Mouse (Mus musculus): ENCODE results near the gene Nid1. TPM values are rescaled to one million over a fixed set of nuclear protein-coding genes. Genes with fewer than 3 reads are reported as not detected.

Nid1 gene
- total and polyA plus RNA-seq, 3 experiments = 55.5 to 62.5 (median 59.9) TPM

DNA sequence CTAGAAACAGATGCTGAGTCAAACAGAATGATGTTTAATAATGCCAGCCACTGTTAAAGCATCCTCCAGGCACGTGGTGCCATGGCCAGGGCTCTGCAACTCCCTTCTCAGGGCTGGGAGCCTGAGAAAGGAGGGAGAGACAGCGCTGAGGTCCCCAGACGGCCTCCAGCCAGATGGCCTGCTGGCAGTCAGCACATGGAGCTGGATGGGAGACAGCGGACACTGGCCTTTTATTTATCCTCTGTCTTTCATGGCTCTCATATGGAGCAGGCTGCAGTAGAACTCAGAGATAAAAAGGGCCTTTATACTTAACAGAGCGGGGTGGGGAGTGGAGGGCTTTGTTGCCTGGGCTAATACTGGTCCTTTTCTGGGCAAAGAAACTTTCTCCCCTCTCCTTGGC is 43.7 kb downstream of the Nid1 start:
- no peak overlapping the region for H3K4me3 ChIP-seq
- H3K27me3 ChIP-seq (ENCODE audit: control insufficient read depth, insufficient read depth, low read length) = no peaks in the 10 kb centered on the region
- H3K9ac ChIP-seq (ENCODE audit: low read depth, low read length) = no peak overlapping the region
- DNase-seq = peak; percentile 76 to 81
- no peaks in the 10 kb centered on the region for H3K79me2 ChIP-seq (replicated peaks; ENCODE audit: control insufficient read depth, insufficient read depth, low read length)
- peaks cover 5% of the 10 kb centered on the region for H3K4me1 ChIP-seq (ENCODE audit: control insufficient read depth, insufficient read depth, low read length)
- WGBS = 58% methylated on average over 5 of the region's 5 CpGs
- intact Hi-C loops (cut with DNase I) = no loop called here
- TF ChIP-seq CTCF (IDR thresholded peaks at IDR 0.05) = no peak
- TF ChIP-seq POLR2A (IDR thresholded peaks at IDR 0.05; ENCODE audit: insufficient read depth, low read depth, low read length) = 0 out of 2 replicates have a peak, but pooled peaks have one; percentile 10
- 0 out of 2 replicates have a peak, but pooled peaks have one; percentile 20 for TF ChIP-seq EP300 (IDR thresholded peaks at IDR 0.05; ENCODE audit: insufficient read depth, low read depth, low read length)
- H3K27ac ChIP-seq = peak overlapping the region; percentile 61
- no peaks in the 10 kb centered on the region for H3K36me3 ChIP-seq (ENCODE audit: control insufficient read depth, insufficient read depth, low read length)

DNA sequence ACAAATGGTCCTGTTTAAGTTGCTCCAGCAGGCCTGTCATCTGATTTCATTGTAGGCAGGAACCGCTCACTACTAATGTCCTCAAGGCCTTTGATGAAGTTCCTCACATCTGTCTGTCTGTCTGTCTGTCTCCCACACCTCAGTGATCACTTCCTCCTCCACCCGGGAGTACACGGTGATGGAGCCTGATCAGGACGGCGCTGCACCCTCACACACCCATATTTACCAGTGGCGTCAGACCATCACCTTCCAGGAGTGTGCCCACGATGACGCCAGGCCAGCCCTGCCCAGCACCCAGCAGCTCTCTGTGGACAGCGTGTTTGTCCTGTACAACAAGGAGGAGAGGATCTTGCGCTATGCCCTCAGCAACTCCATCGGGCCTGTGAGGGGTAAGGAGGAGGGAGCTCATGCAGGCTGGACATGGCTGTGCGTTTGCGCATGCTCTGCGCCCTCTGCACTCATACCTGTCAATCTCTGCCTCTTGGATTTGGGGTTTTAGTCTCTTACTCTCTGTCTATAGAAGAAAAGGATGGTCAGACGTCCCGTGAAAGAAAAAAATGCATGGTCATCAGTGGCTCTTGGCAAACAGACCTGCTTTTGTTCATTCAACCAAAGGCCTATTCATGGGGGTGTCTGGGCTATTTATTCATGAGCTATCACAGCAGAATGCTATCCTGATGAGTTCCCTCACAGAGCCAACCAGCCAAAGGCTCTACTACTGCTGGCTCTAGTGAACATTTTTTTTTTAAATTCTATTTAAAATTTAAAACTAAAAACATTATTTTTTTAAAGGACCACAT is 44.7 kb downstream of the Nid1 start:
- Histone ChIP-seq H3K4me3 (no peak overlapping the region), H3K27ac (peak overlapping the region; percentile 61), H3K36me3 (ENCODE audit: control insufficient read depth, insufficient read depth, low read length) (no peaks in the 10 kb centered on the region), H3K4me1 (ENCODE audit: control insufficient read depth, insufficient read depth, low read length) (peaks cover 5% of the 10 kb centered on the region), H3K9ac (ENCODE audit: low read depth, low read length) (no peak overlapping the region), H3K79me2 (replicated peaks; ENCODE audit: control insufficient read depth, insufficient read depth, low read length) (no peaks in the 10 kb centered on the region), H3K27me3 (ENCODE audit: control insufficient read depth, insufficient read depth, low read length) (no peaks in the 10 kb centered on the region)
- TF ChIP-seq EP300 (IDR thresholded peaks at IDR 0.05; ENCODE audit: insufficient read depth, low read depth, low read length) (no peak), POLR2A (IDR thresholded peaks at IDR 0.05; ENCODE audit: insufficient read depth, low read depth, low read length) (no peak), CTCF (IDR thresholded peaks at IDR 0.05) (no peak)
- 81% methylated on average over 16 of the region's 16 CpGs for WGBS
- DNase-seq = no peak
- intact Hi-C loops (cut with DNase I) = no loop called here

DNA sequence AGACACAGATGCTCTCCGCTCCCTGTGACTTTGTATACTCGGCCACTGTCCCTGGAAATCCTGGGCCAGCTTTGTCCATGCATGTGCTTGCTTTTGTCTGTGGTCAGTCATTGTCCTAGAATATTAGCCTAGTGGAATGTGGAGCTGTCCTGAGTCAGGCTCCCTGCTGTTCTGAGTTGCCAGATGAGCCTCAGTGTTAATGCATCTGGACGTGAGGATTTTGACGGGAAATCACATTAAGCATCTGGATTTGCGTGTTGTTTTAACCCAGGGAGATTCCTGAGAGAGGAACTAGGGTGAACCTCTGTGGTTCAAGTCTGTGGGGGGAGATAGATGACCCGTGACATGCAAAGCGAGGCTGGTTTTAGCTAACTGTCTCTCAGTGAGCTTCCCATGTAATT is 47.0 kb downstream of the Nid1 start:
- WGBS = 52% methylated on average over 7 of the region's 7 CpGs
- Histone ChIP-seq H3K79me2 (replicated peaks; ENCODE audit: control insufficient read depth, insufficient read depth, low read length) (no peaks in the 10 kb centered on the region), H3K4me3 (no peak overlapping the region), H3K4me1 (ENCODE audit: control insufficient read depth, insufficient read depth, low read length) (peaks cover 5% of the 10 kb centered on the region), H3K36me3 (ENCODE audit: control insufficient read depth, insufficient read depth, low read length) (peaks cover 3% of the 10 kb centered on the region; the same call in 1 of the 2 replicates), H3K9ac (ENCODE audit: low read depth, low read length) (no peak overlapping the region), H3K27me3 (ENCODE audit: control insufficient read depth, insufficient read depth, low read length) (no peaks in the 10 kb centered on the region), H3K27ac (no peak overlapping the region)
- intact Hi-C loops (cut with DNase I) = no loop called here
- TF ChIP-seq CTCF (IDR thresholded peaks at IDR 0.05) = no peak
- TF ChIP-seq POLR2A (IDR thresholded peaks at IDR 0.05; ENCODE audit: insufficient read depth, low read depth, low read length) = no peak
- no peak for TF ChIP-seq EP300 (IDR thresholded peaks at IDR 0.05; ENCODE audit: insufficient read depth, low read depth, low read length)
- DNase-seq = no peak

DNA sequence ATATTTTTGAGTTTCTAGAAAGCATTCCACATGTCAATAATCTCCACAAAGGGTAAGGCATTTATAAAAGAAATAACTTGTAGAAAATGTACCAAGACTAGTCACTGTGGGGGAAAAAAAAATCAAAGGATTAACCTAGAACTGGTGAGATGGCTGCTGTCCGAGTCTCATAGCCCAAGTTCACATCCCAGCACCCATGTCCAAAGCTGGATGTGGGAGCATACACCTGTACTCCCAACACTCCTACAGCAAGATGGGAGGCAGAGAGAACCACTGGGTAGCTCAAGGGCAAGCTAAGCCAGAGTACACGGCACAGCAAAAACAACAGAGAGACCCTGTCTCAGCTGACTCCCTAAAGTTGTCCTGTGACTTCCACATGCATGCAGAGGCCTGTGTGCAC is 47.5 kb downstream of the Nid1 start:
- no peak for DNase-seq
- H3K79me2 ChIP-seq (replicated peaks; ENCODE audit: control insufficient read depth, insufficient read depth, low read length) = no peaks in the 10 kb centered on the region
- 77% methylated on average over 2 of the region's 2 CpGs for WGBS
- H3K4me1 ChIP-seq (ENCODE audit: control insufficient read depth, insufficient read depth, low read length) = peaks cover 5% of the 10 kb centered on the region
- H3K27me3 ChIP-seq (ENCODE audit: control insufficient read depth, insufficient read depth, low read length) = no peaks in the 10 kb centered on the region
- intact Hi-C loops (cut with DNase I) = no loop called here
- TF ChIP-seq POLR2A (IDR thresholded peaks at IDR 0.05; ENCODE audit: insufficient read depth, low read depth, low read length) = no peak
- TF ChIP-seq EP300 (IDR thresholded peaks at IDR 0.05; ENCODE audit: insufficient read depth, low read depth, low read length) = no peak
- TF ChIP-seq CTCF (IDR thresholded peaks at IDR 0.05) = no peak
- H3K36me3 ChIP-seq (ENCODE audit: control insufficient read depth, insufficient read depth, low read length) = peaks cover 3% of the 10 kb centered on the region; the same call in 1 of the 2 replicates
- no peak overlapping the region for H3K9ac ChIP-seq (ENCODE audit: low read depth, low read length)
- peak overlapping the region; percentile 43; the same call in 1 of the 2 replicates for H3K27ac ChIP-seq
- H3K4me3 ChIP-seq = no peak overlapping the region

DNA sequence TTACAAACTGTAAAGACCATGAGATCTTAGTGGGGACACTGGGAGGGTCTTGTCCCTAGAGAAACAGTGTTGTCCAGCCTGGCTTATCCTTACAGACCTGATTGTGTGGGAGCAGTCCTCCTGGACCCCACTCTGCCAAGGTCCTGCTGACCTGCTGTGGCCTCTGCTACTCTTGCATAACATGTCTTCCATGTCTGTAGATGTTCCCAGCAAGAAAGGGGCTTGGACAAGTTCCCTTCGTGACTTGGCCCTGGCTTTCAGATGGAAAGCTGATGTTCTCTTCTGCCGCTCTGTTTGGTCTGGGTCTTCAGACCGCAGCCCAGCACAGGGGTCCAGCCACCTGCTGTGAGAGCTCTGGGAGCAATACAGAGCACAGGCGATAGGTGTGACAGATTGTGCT is 48.3 kb downstream of the Nid1 start:
- intact Hi-C loops (cut with DNase I) = no loop called here
- Histone ChIP-seq H3K36me3 (ENCODE audit: control insufficient read depth, insufficient read depth, low read length) (peaks cover 3% of the 10 kb centered on the region; the same call in 1 of the 2 replicates), H3K9ac (ENCODE audit: low read depth, low read length) (no peak overlapping the region), H3K4me1 (ENCODE audit: control insufficient read depth, insufficient read depth, low read length) (peaks cover 5% of the 10 kb centered on the region), H3K79me2 (replicated peaks; ENCODE audit: control insufficient read depth, insufficient read depth, low read length) (no peaks in the 10 kb centered on the region), H3K4me3 (no peak overlapping the region), H3K27me3 (ENCODE audit: control insufficient read depth, insufficient read depth, low read length) (no peaks in the 10 kb centered on the region), H3K27ac (peak overlapping the region; percentile 43)
- 75% methylated on average over 4 of the region's 4 CpGs for WGBS
- peak; percentile 64 to 68 for DNase-seq
- TF ChIP-seq EP300 (IDR thresholded peaks at IDR 0.05; ENCODE audit: insufficient read depth, low read depth, low read length) = 0 out of 2 replicates have a peak, but pooled peaks have one; percentile 41
- TF ChIP-seq POLR2A (IDR thresholded peaks at IDR 0.05; ENCODE audit: insufficient read depth, low read depth, low read length) = no peak

DNA sequence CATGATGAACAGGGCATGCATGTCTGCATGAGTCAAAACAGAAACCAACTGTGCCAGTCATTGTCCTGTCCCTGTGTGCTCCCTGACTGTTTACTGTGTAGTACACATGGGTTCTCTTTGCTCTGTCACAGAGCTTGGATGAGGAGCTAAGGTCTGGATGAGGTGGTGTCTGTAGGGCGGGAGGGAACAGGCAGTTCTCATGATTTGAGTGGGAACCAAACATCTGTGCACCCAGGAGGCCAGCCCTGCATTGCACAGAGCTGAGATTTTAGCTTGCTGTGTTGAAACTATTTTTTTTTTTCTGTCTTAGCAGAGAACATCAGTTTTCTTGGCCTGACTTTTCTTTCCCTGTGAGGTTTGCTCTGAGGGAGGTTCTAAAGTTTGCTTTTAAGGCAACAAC is 50.5 kb downstream of the Nid1 start:
- no peaks in the 10 kb centered on the region for H3K27me3 ChIP-seq (ENCODE audit: control insufficient read depth, insufficient read depth, low read length)
- H3K27ac ChIP-seq = peak overlapping the region; percentile 53
- no peaks in the 10 kb centered on the region for H3K79me2 ChIP-seq (replicated peaks; ENCODE audit: control insufficient read depth, insufficient read depth, low read length)
- H3K9ac ChIP-seq (ENCODE audit: low read depth, low read length) = no peak overlapping the region
- WGBS = 64% methylated on average over 1 of the region's 1 CpGs
- intact Hi-C loops (cut with DNase I) = no loop called here
- TF ChIP-seq POLR2A (IDR thresholded peaks at IDR 0.05; ENCODE audit: insufficient read depth, low read depth, low read length) (no peak), EP300 (IDR thresholded peaks at IDR 0.05; ENCODE audit: insufficient read depth, low read depth, low read length) (peak; percentile 80; the same call in 1 of the 2 replicates)
- DNase-seq = peak; percentile 53 to 78
- peaks cover 3% of the 10 kb centered on the region for H3K36me3 ChIP-seq (ENCODE audit: control insufficient read depth, insufficient read depth, low read length)
- peaks cover 6% of the 10 kb centered on the region for H3K4me1 ChIP-seq (ENCODE audit: control insufficient read depth, insufficient read depth, low read length)
- no peak overlapping the region for H3K4me3 ChIP-seq

Measured in heart, adult 2 months (tissue).